Mouse (Mus musculus) CH12.LX (cell line): ENCODE measurements at regions not wholly inside any gene's neighbourhood (a gene's known extent, or its start where the extent isn't known, plus 50 kb on each side); places are given as distances from the start of the nearest gene placed in this dataset.

Experiments
- DNase-seq: peaks from one replicate; pipeline ENCODE4 v3.0.0-alpha.2; 2013; ENCODE audit errors: extremely low read depth
- H3K27ac ChIP-seq: 2 replicates; pipeline ENCODE4 v1.5.1; 2012; ENCODE audit warnings: low read depth, mild to moderate bottlenecking, control low read depth, moderate library complexity; ENCODE audit not compliant: insufficient read depth
- H3K27me3 ChIP-seq: replicated peaks from 2 replicates; pipeline ENCODE3; 2012; ENCODE audit warnings: inconsistent platforms
- H3K36me3 ChIP-seq, 2 experiments: replicated peaks in 1 of 2; 2 replicates each; pipeline versions ENCODE3 to v1.6.1; 2012; ENCODE audit warnings: inconsistent platforms in 1 of 2, low read length in 1 of 2, mild to moderate bottlenecking in 1 of 2, mixed read lengths in 1 of 2, moderate library complexity in 1 of 2; ENCODE audit not compliant: control insufficient read depth in 1 of 2, insufficient read depth in 1 of 2
- H3K4me1 ChIP-seq, 2 experiments: 2 replicates each; pipeline ENCODE4 v1.6.1; 2012; ENCODE audit warnings: inconsistent platforms in 1 of 2, moderate library complexity in 1 of 2; ENCODE audit not compliant: insufficient read depth in 2 of 2, control insufficient read depth in 1 of 2
- H3K4me2 ChIP-seq: 2 replicates; pipeline ENCODE4 v1.6.1; 2012; ENCODE audit warnings: low read depth, mild to moderate bottlenecking, control low read depth; ENCODE audit not compliant: poor library complexity, insufficient read depth, severe bottlenecking
- H3K4me3 ChIP-seq, 3 experiments: fragments of 150-350 bp in 1 of 3; sonication (generic) in 1 of 3; replicated peaks in 1 of 3; 2 replicates each; pipeline versions ENCODE3 to v1.5.1; 2011 to 2012; ENCODE audit warnings: low read depth in 2 of 3, low read length in 2 of 3, mild to moderate bottlenecking in 2 of 3, moderate library complexity in 2 of 3, control low read depth in 1 of 3, improper control_type of control experiment in 1 of 3, inconsistent platforms in 1 of 3, mixed read lengths in 1 of 3; ENCODE audit not compliant: poor library complexity in 1 of 3
- H3K79me2 ChIP-seq: replicated peaks from 2 replicates; pipeline ENCODE4 v1.6.1; 2012; ENCODE audit warnings: mild to moderate bottlenecking, moderate library complexity; ENCODE audit not compliant: control insufficient read depth, poor library complexity, insufficient read depth, severe bottlenecking; ENCODE audit errors: extremely low read depth
- H3K9ac ChIP-seq: 2 replicates; pipeline ENCODE4 v1.6.1; 2012; ENCODE audit warnings: low read depth, mild to moderate bottlenecking, control low read depth, moderate library complexity; ENCODE audit not compliant: insufficient read depth
- H3K9me3 ChIP-seq: replicated peaks from 2 replicates; pipeline ENCODE3; 2012; ENCODE audit warnings: low read length, inconsistent platforms, mixed read lengths
- MAX ChIP-seq: IDR thresholded peaks from 2 replicates; pipeline ENCODE4 v1.6.1; 2011; ENCODE audit warnings: low read length, improper control_type of control experiment
- NELFE ChIP-seq: IDR thresholded peaks from 2 replicates; pipeline ENCODE4 v1.6.1; 2011; ENCODE audit warnings: low read depth, low read length, improper control_type of control experiment
- NRF1 ChIP-seq: IDR thresholded peaks from 2 replicates; pipeline ENCODE4 v1.6.1; 2014; ENCODE audit warnings: low read depth, mild to moderate bottlenecking, inconsistent platforms, low read length, improper control_type of control experiment, moderate library complexity
- POLR2A ChIP-seq: IDR thresholded peaks from 2 replicates; pipeline ENCODE4 v1.6.1; 2011; ENCODE audit warnings: low read depth, mild to moderate bottlenecking, improper control_type of control experiment, low read length
- POLR2AphosphoS2 ChIP-seq: IDR thresholded peaks from 2 replicates; pipeline ENCODE4 v1.6.1; 2011; ENCODE audit warnings: low read depth, low read length, improper control_type of control experiment
- RAD21 ChIP-seq: IDR thresholded peaks from 2 replicates; pipeline ENCODE4 v1.6.1; 2011; ENCODE audit warnings: low read depth, mild to moderate bottlenecking, low read length, improper control_type of control experiment, moderate library complexity
- RCOR1 ChIP-seq: conservative IDR thresholded peaks from 2 replicates; pipeline ENCODE4 v1.6.1; 2012; ENCODE audit warnings: low read depth, mild to moderate bottlenecking, inconsistent platforms, low read length, improper control_type of control experiment
- SIN3A ChIP-seq: IDR thresholded peaks from 2 replicates; pipeline ENCODE4 v1.6.1; 2012; ENCODE audit warnings: low read length, improper control_type of control experiment, inconsistent platforms
- TCF12 ChIP-seq: IDR thresholded peaks from 2 replicates; pipeline ENCODE4 v1.6.1; 2014; ENCODE audit warnings: low read depth, mild to moderate bottlenecking, inconsistent platforms, low read length, improper control_type of control experiment
- USF1 ChIP-seq: IDR thresholded peaks from 2 replicates; pipeline ENCODE4 v1.6.1; 2014; ENCODE audit warnings: low read depth, mild to moderate bottlenecking, inconsistent platforms, low read length, improper control_type of control experiment
- ZC3H11A ChIP-seq: IDR thresholded peaks from 2 replicates; pipeline ENCODE4 v1.6.1; 2012; ENCODE audit warnings: low read depth, mild to moderate bottlenecking, inconsistent platforms, low read length, improper control_type of control experiment
- ZKSCAN1 ChIP-seq: IDR thresholded peaks from 2 replicates; pipeline ENCODE4 v1.6.1; 2012; ENCODE audit warnings: low read depth, inconsistent platforms, low read length, improper control_type of control experiment, borderline replicate concordance
- ZNF384 ChIP-seq: IDR thresholded peaks from 2 replicates; pipeline ENCODE4 v1.6.1; 2012; ENCODE audit warnings: low read depth, low read length, improper control_type of control experiment, inconsistent platforms
- dilution Hi-C: fragments of 300-500 bp; cut with MboI; formaldehyde crosslinking; loops from 2 replicates; pipeline ENCODE4 v1.14.3; 2020; ENCODE audit warnings: low sequenced_read_pairs; ENCODE audit not compliant: extremely low pct_unique_long_range_greater_than_20kb, extremely low pct_ligation_motif_present
- in situ Hi-C: fragments of 300-500 bp; cut with MboI; formaldehyde crosslinking; loops from 3 replicates; pipeline ENCODE4 v1.14.3; 2019; ENCODE audit warnings: low sequenced_read_pairs, low pct_ligation_motif_present, low pct_unique_long_range_greater_than_20kb, mixed read lengths

DNA sequence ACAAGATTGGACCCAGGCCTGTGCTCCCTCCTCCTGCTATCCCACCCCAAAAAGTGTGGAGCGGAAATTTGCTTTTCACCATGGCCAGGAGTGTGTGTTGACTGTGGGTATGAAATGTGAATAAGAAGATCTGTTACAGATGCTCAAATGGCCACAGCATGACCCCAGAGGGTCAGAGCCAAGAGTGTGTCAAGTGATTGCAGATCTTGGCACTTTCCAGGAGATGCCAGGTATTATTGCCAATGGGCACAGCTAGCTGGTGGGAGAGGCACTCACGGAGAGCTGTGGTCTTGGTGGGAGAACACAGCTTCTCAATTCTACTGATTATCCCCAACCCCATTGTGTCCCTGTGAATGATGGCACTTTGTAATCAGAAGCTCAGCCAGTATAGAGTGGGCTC, 62.7 kb downstream of the Smim20 start:
- in situ Hi-C loops = loop anchor here (10.0 kb wide), 1 partner anchor 785 kb away; no protein-coding TSS in a partner anchor
- dilution Hi-C loops = no loop called here
- no peak for TF ChIP-seq ZKSCAN1
- no peak for TF ChIP-seq NRF1
- no peak for TF ChIP-seq USF1
- no peak for TF ChIP-seq ZNF384
- no peak for TF ChIP-seq POLR2AphosphoS2
- TF ChIP-seq TCF12 = no peak
- H3K79me2 ChIP-seq = no peaks in the 10 kb centered on the region
- H3K9ac ChIP-seq = no peak overlapping the region
- H3K27me3 ChIP-seq = peaks cover 6% of the 10 kb centered on the region
- H3K36me3 ChIP-seq = no peaks in the 10 kb centered on the region
- peaks cover 0 to 3% of the 10 kb centered on the region in 2 experiments; a peak in 2 of 4 replicates for H3K4me1 ChIP-seq
- DNase-seq = no peak
- no peak overlapping the region for H3K4me2 ChIP-seq
- no peak overlapping the region for H3K4me3 ChIP-seq
- H3K9me3 ChIP-seq = no peaks in the 10 kb centered on the region
- H3K27ac ChIP-seq = no peak overlapping the region

DNA sequence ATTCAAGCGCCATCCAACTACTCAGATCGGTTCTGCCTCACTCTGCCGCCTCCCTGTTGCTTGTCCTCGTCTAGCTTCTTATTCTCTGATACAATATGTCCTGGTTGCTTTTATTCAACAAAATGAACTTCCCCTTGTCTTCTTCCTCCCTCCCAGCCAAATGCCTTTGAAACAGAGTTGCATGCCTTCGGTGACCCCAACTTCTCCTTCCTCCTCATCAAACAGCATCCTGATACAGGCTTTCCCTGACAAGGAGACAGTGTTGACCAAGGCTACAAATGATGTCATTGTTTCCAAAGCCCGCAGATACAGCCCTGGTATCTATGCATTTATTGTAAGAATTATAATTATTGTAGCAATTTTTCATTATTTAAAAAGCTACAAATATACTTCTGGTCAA, 69.8 kb downstream of the Smim20 start:
- Histone ChIP-seq H3K36me3 (no peaks in the 10 kb centered on the region), H3K79me2 (no peaks in the 10 kb centered on the region), H3K9ac (no peak overlapping the region), H3K4me2 (no peak overlapping the region), H3K27ac (no peak overlapping the region), H3K9me3 (no peaks in the 10 kb centered on the region), H3K27me3 (no peaks in the 10 kb centered on the region), H3K4me1 (peaks cover 0 to 9% of the 10 kb centered on the region in 2 experiments; a peak in 2 of 4 replicates), H3K4me3 (no peak overlapping the region)
- no peak for TF ChIP-seq RCOR1
- no peak for TF ChIP-seq NELFE
- no peak for TF ChIP-seq RAD21
- no peak for TF ChIP-seq ZKSCAN1
- TF ChIP-seq ZC3H11A = no peak
- no peak for TF ChIP-seq NRF1
- DNase-seq = no peak
- in situ Hi-C loops = no loop called here
- dilution Hi-C loops = no loop called here

DNA sequence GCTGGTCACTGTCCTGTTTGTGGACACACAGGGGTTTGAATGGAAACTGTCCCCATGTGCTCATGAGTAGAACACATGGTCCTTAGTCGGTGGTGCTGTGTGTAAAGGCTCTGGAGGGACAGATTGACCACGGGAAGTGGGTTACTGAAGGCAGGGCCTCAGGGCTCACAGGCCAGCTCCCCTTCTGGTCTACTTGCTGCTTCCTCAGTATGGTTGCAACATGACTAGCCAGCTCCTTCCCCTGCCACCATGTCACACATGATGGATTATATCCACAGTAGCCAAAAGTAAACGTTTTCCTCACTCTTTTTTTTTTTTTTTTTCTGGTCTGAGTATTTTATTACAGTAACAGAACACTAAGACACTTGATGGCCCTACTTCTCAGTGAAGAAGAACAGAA, 70.9 kb downstream of the Smim20 start:
- Histone ChIP-seq H3K27me3 (no peaks in the 10 kb centered on the region), H3K9me3 (no peaks in the 10 kb centered on the region), H3K4me1 (peaks cover 0 to 9% of the 10 kb centered on the region in 2 experiments; a peak in 2 of 4 replicates), H3K9ac (no peak overlapping the region), H3K36me3 (no peaks in the 10 kb centered on the region), H3K4me3 (no peak overlapping the region), H3K4me2 (no peak overlapping the region), H3K27ac (no peak overlapping the region), H3K79me2 (no peaks in the 10 kb centered on the region)
- in situ Hi-C loops = no loop called here
- no peak for TF ChIP-seq POLR2A
- no peak for TF ChIP-seq MAX
- TF ChIP-seq SIN3A = no peak
- DNase-seq = no peak
- dilution Hi-C loops = no loop called here
